ENCODE assay signal across 23 mouse cellular contexts in the genomic region with DNA sequence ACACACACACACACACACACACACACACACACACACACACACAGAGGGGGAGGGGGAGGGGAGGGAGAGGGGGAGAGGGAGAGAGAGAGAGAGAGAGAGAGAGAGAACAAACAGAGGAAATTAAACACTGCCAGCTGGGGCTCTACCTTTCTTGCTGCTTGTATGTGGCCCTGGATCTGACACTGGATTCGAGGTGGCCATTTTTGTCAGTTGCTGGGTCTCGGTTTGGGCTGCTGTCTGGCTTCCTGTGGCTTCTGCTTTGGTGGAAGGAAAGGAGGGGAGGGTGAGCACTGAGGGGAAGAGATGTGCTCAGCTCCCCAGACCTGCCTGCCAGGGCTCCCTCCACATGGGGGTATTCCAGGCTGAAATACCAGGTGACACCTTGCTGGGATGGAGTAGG. TPM values are rescaled to one million over a fixed set of nuclear protein-coding genes. Genes with fewer than 3 reads are reported as not detected.
A peak's percentile ranks its signal among the peaks of the same experiment; 100 is the strongest.
DNase-seq lines count a peak whose midpoint lies in the region; ATAC-seq and TF ChIP-seq lines count a peak whose summit lies in the region.
"Had no signal": no experiment of that assay in that cellular context is flagged by ENCODE, and none has a peak within 500 bp of the region (broad histone marks: within the 10 kb centered on the region; RNA-seq: fewer than 3 reads in every experiment).

No protein-coding gene starts in this region.

- no peaks in the 10 kb centered on the region for H3K27me3 ChIP-seq in testis, adult 2 months (ENCODE audit: control insufficient read depth, insufficient read depth, low read length)
- H3K27me3 ChIP-seq in hindbrain, embryonic 11.5 days (ENCODE audit: control insufficient read depth, insufficient read depth, low read length), result peaks cover 12% of the 10 kb centered on the region
- 0 out of 2 replicates have a peak, but pooled peaks cover 11% of the 10 kb centered on the region for H3K27me3 ChIP-seq in hindbrain, postnatal 0 days (ENCODE audit: insufficient read depth, low read length)
- no peaks in the 10 kb centered on the region for H3K27me3 ChIP-seq in heart, adult 2 months (ENCODE audit: control insufficient read depth, insufficient read depth, low read length)
- H3K27me3 ChIP-seq: Patski had no signal

- 0 out of 2 replicates have a peak, but pooled peaks have one; percentile 7 for ATAC-seq in common myeloid progenitor, adult 5-6 weeks (replicated peaks; ENCODE audit: low read depth, poor library complexity, severe bottlenecking)
- no peak for ATAC-seq in hindbrain, embryonic 11.5 days (ENCODE audit: low FRiP score)
- no peak for ATAC-seq in hindbrain, postnatal 0 days
- ATAC-seq: forebrain, embryonic 15.5 days; liver, embryonic 12.5 days; Patski had no signal

- peaks cover 16% of the 10 kb centered on the region for H3K4me1 ChIP-seq in testis, adult 2 months (ENCODE audit: control insufficient read depth, insufficient read depth, low read length)
- H3K4me1 ChIP-seq in hindbrain, embryonic 11.5 days (replicated peaks; ENCODE audit: control insufficient read depth, insufficient read depth, low read length), result no peaks in the 10 kb centered on the region
- H3K4me1 ChIP-seq in hindbrain, postnatal 0 days (ENCODE audit: insufficient read depth, low read length), result no peaks in the 10 kb centered on the region
- peaks cover 7% of the 10 kb centered on the region for H3K4me1 ChIP-seq in heart, adult 2 months (ENCODE audit: control insufficient read depth, insufficient read depth, low read length)

- no peak for TF ChIP-seq EP300 in heart, adult 2 months (IDR thresholded peaks at IDR 0.05; ENCODE audit: insufficient read depth, low read depth, low read length)

- H3K9me3 ChIP-seq in hindbrain, embryonic 11.5 days (ENCODE audit: control insufficient read depth, low read length), result no peaks in the 10 kb centered on the region
- H3K9me3 ChIP-seq in hindbrain, postnatal 0 days (ENCODE audit: low read length), result no peaks in the 10 kb centered on the region
- H3K9me3 ChIP-seq: embryonic facial prominence, embryonic 13.5 days; forebrain, embryonic 15.5 days; heart, embryonic 10.5 days; hindbrain, embryonic 10.5 days; limb, embryonic 12.5 days; liver, embryonic 12.5 days had no signal

- H3K79me2 ChIP-seq in heart, adult 2 months (replicated peaks; ENCODE audit: control insufficient read depth, insufficient read depth, low read length), result no peaks in the 10 kb centered on the region

- no peak overlapping the region for H3K4me2 ChIP-seq in hindbrain, embryonic 11.5 days (replicated peaks; ENCODE audit: low read depth, low read length)
- no peak overlapping the region for H3K4me2 ChIP-seq in hindbrain, postnatal 0 days (ENCODE audit: low read depth, low read length)
- H3K4me2 ChIP-seq: embryonic facial prominence, embryonic 13.5 days; forebrain, embryonic 15.5 days; limb, embryonic 12.5 days; liver, embryonic 12.5 days; midbrain, embryonic 11.5 days had no signal

- DNase-seq in testis, postnatal 14 days (ENCODE audit: low spot score), result no peak
- DNase-seq in thymus, postnatal 0 days (ENCODE audit: low spot score), result peak; percentile 65
- no peak for DNase-seq in hindbrain, embryonic 11.5 days (ENCODE audit: low spot score)
- no peak for DNase-seq in hindbrain, postnatal 0 days (ENCODE audit: low spot score)
- no peak for DNase-seq in ovary, postnatal 36 days (ENCODE audit: low spot score)
- no peak for DNase-seq in heart, adult 2 months
- DNase-seq: B cell, adult 2 months; cerebellum, adult 9-10 months; gastrocnemius, postnatal 36 days; kidney, postnatal 4 days; layer of hippocampus, adult 9-11 months; lung, adult 2 months; right cerebral cortex, adult 18-20 months had no signal

- no peaks in the 10 kb centered on the region for H3K36me3 ChIP-seq in testis, adult 2 months (ENCODE audit: control insufficient read depth, insufficient read depth, low read length)
- no peaks in the 10 kb centered on the region for H3K36me3 ChIP-seq in hindbrain, embryonic 11.5 days (ENCODE audit: control insufficient read depth, insufficient read depth, low read length)
- H3K36me3 ChIP-seq in hindbrain, postnatal 0 days (ENCODE audit: insufficient read depth, low read length), result no peaks in the 10 kb centered on the region
- H3K36me3 ChIP-seq in heart, adult 2 months (ENCODE audit: control insufficient read depth, insufficient read depth, low read length), result no peaks in the 10 kb centered on the region
- H3K36me3 ChIP-seq: embryonic facial prominence, embryonic 13.5 days; forebrain, embryonic 15.5 days; heart, embryonic 10.5 days; hindbrain, embryonic 10.5 days; limb, embryonic 12.5 days; liver, embryonic 12.5 days had no signal

- intact Hi-C loops in heart, adult 2 months (cut with DNase I), result no loop called here

- 0 out of 2 replicates have a peak overlapping the region, but pooled peaks have one; percentile 4 for H3K4me3 ChIP-seq in testis, adult 2 months (ENCODE audit: control insufficient read depth, low read depth, low read length)
- H3K4me3 ChIP-seq in hindbrain, embryonic 11.5 days (ENCODE audit: low read depth, low read length), result no peak overlapping the region
- no peak overlapping the region for H3K4me3 ChIP-seq in hindbrain, postnatal 0 days (ENCODE audit: low read length)
- H3K4me3 ChIP-seq in heart, adult 2 months, result no peak overlapping the region
- H3K4me3 ChIP-seq: embryonic facial prominence, embryonic 13.5 days; forebrain, embryonic 15.5 days; heart, embryonic 10.5 days; hindbrain, embryonic 10.5 days; limb, embryonic 12.5 days; liver, embryonic 12.5 days had no signal

- no peak for TF ChIP-seq CTCF in testis, adult 2 months (IDR thresholded peaks at IDR 0.05; ENCODE audit: control insufficient read depth, insufficient read depth, insufficient replicate concordance, low read depth, low read length)
- no peak for TF ChIP-seq CTCF in hindbrain, postnatal 0 days (IDR thresholded peaks at IDR 0.05; ENCODE audit: low read depth)
- no peak for TF ChIP-seq CTCF in heart, adult 2 months (IDR thresholded peaks at IDR 0.05)

- WGBS in hindbrain, embryonic 11.5 days, result 72% methylated on average over 2 of the region's 2 CpGs
- 64% methylated on average over 2 of the region's 2 CpGs for WGBS in hindbrain, postnatal 0 days
- WGBS in heart, adult 2 months, result 49% methylated on average over 2 of the region's 2 CpGs

- H3K27ac ChIP-seq in testis, adult 2 months (ENCODE audit: control insufficient read depth, insufficient read depth, low read depth, low read length), result no peak overlapping the region
- H3K27ac ChIP-seq in hindbrain, embryonic 11.5 days (ENCODE audit: low read depth, low read length), result no peak overlapping the region
- H3K27ac ChIP-seq in hindbrain, postnatal 0 days, result no peak overlapping the region
- H3K27ac ChIP-seq in heart, adult 2 months, result no peak overlapping the region
- H3K27ac ChIP-seq: embryonic facial prominence, embryonic 13.5 days; forebrain, embryonic 15.5 days; heart, embryonic 10.5 days; hindbrain, embryonic 10.5 days; limb, embryonic 12.5 days; liver, embryonic 12.5 days had no signal

- no peak overlapping the region for H3K9ac ChIP-seq in hindbrain, embryonic 11.5 days (ENCODE audit: low read depth, low read length)
- H3K9ac ChIP-seq in hindbrain, postnatal 0 days (replicated peaks; ENCODE audit: low read length), result no peak overlapping the region
- H3K9ac ChIP-seq in heart, adult 2 months (ENCODE audit: low read depth, low read length), result no peak overlapping the region
- H3K9ac ChIP-seq: embryonic facial prominence, embryonic 13.5 days; forebrain, embryonic 15.5 days; limb, embryonic 12.5 days; liver, embryonic 12.5 days had no signal

- TF ChIP-seq POLR2A in testis, adult 2 months (IDR thresholded peaks at IDR 0.05; ENCODE audit: control insufficient read depth, low read depth, low read length), result no peak
- TF ChIP-seq POLR2A in heart, adult 2 months (IDR thresholded peaks at IDR 0.05; ENCODE audit: insufficient read depth, low read depth, low read length), result no peak

RNA-seq across cellular contexts. Expression of a gene that starts 4.6 kb away (rescaled TPM):
- 8.3 and 12.1 TPM in 2 replicates for polyA plus RNA-seq in testis, adult 2 months (2012; rRNA removed)
- 216 and 242 TPM in 2 replicates for total RNA-seq in common myeloid progenitor, adult 5-6 weeks (2017)
- polyA plus RNA-seq in thymus, postnatal 0 days (2015; fragmentation: Nextera tagmentation; extraction: Ambion mirVana), result 113 and 125 TPM in 2 replicates
- 12.3 and 14.1 TPM in 2 replicates for polyA plus RNA-seq in hindbrain, embryonic 11.5 days (2014; fragmentation: Nextera tagmentation; extraction: Ambion mirVana)
- total RNA-seq in hindbrain, postnatal 0 days (2014; rRNA removed), result 15.3 and 22.1 TPM in 2 replicates
- 33.3 and 35.3 TPM in 2 replicates for polyA plus RNA-seq in hindbrain, postnatal 0 days (2015; fragmentation: Nextera tagmentation; extraction: Ambion mirVana)
- total RNA-seq in heart, adult 2 months (2021), result 10 to 100 TPM; 30.5 to 31.1 TPM
- polyA plus RNA-seq in heart, adult 2 months (2012; rRNA removed), result 45.0 and 55.2 TPM in 2 replicates

RNA-seq across cellular contexts. Expression of a gene that starts 13.6 kb away (rescaled TPM):
- 1.3 and 1.6 TPM in 2 replicates for polyA plus RNA-seq in testis, adult 2 months (2012; rRNA removed)
- total RNA-seq in common myeloid progenitor, adult 5-6 weeks (2017), result not detected in 2 replicates
- polyA plus RNA-seq in thymus, postnatal 0 days (2015; fragmentation: Nextera tagmentation; extraction: Ambion mirVana), result 0.35 and 0.48 TPM in 2 replicates
- 8.7 and 12.6 TPM in 2 replicates for polyA plus RNA-seq in hindbrain, embryonic 11.5 days (2014; fragmentation: Nextera tagmentation; extraction: Ambion mirVana)
- 234 and 282 TPM in 2 replicates for total RNA-seq in hindbrain, postnatal 0 days (2014; rRNA removed)
- polyA plus RNA-seq in hindbrain, postnatal 0 days (2015; fragmentation: Nextera tagmentation; extraction: Ambion mirVana), result 466 and 477 TPM in 2 replicates
- total RNA-seq in heart, adult 2 months (2021), result 1 to 10 TPM in 1 of 2 experiments, under 1 TPM in 1; 0.63 to 1.5 TPM
- polyA plus RNA-seq in heart, adult 2 months (2012; rRNA removed), result 2.9 and 3.4 TPM in 2 replicates
- polyA plus RNA-seq: Patski had no signal

RNA-seq across cellular contexts. Expression of a gene that starts 19.3 kb away (rescaled TPM):
- 94.7 and 104 TPM in 2 replicates for polyA plus RNA-seq in testis, adult 2 months (2012; rRNA removed)
- total RNA-seq in common myeloid progenitor, adult 5-6 weeks (2017), result 2.7 and 4.2 TPM in 2 replicates
- polyA plus RNA-seq in thymus, postnatal 0 days (2015; fragmentation: Nextera tagmentation; extraction: Ambion mirVana), result 12.2 and 19.1 TPM in 2 replicates
- 15.6 and 18.1 TPM in 2 replicates for polyA plus RNA-seq in hindbrain, embryonic 11.5 days (2014; fragmentation: Nextera tagmentation; extraction: Ambion mirVana)
- 24.0 and 26.5 TPM in 2 replicates for total RNA-seq in hindbrain, postnatal 0 days (2014; rRNA removed)
- polyA plus RNA-seq in hindbrain, postnatal 0 days (2015; fragmentation: Nextera tagmentation; extraction: Ambion mirVana), result 129 and 150 TPM in 2 replicates
- total RNA-seq in heart, adult 2 months (2021), result 100 to 1,000 TPM; 839 to 985 TPM
- 1,788 and 1,851 TPM in 2 replicates for polyA plus RNA-seq in heart, adult 2 months (2012; rRNA removed)
- polyA plus RNA-seq: Patski had no signal

RNA-seq across cellular contexts. Expression of a gene that starts 21.5 kb away (rescaled TPM):
- 2.0 TPM in 2 replicates for polyA plus RNA-seq in testis, adult 2 months (2012; rRNA removed)
- total RNA-seq in common myeloid progenitor, adult 5-6 weeks (2017), result not detected in 2 replicates
- 0.04 and 0.14 TPM in 2 replicates for polyA plus RNA-seq in thymus, postnatal 0 days (2015; fragmentation: Nextera tagmentation; extraction: Ambion mirVana)
- polyA plus RNA-seq in hindbrain, embryonic 11.5 days (2014; fragmentation: Nextera tagmentation; extraction: Ambion mirVana), result 1.0 and 2.8 TPM in 2 replicates
- total RNA-seq in hindbrain, postnatal 0 days (2014; rRNA removed), result 1.9 and 5.9 TPM in 2 replicates
- polyA plus RNA-seq in hindbrain, postnatal 0 days (2015; fragmentation: Nextera tagmentation; extraction: Ambion mirVana), result 1.2 and 1.3 TPM in 2 replicates
- total RNA-seq in heart, adult 2 months (2021), result 1 to 10 TPM; 3.8 to 3.9 TPM
- polyA plus RNA-seq in heart, adult 2 months (2012; rRNA removed), result 5.4 and 6.5 TPM in 2 replicates

RNA-seq across cellular contexts. Expression of a gene that starts 38.8 kb away (rescaled TPM):
- 0.64 and 6.4 TPM in 2 replicates for polyA plus RNA-seq in testis, adult 2 months (2012; rRNA removed)
- total RNA-seq in common myeloid progenitor, adult 5-6 weeks (2017), result not detected in 2 replicates
- polyA plus RNA-seq in thymus, postnatal 0 days (2015; fragmentation: Nextera tagmentation; extraction: Ambion mirVana), result 78.3 and 79.5 TPM in 2 replicates
- 6.3 and 8.6 TPM in 2 replicates for polyA plus RNA-seq in hindbrain, embryonic 11.5 days (2014; fragmentation: Nextera tagmentation; extraction: Ambion mirVana)
- not detected in 2 replicates for total RNA-seq in hindbrain, postnatal 0 days (2014; rRNA removed)
- polyA plus RNA-seq in hindbrain, postnatal 0 days (2015; fragmentation: Nextera tagmentation; extraction: Ambion mirVana), result 1.2 and 1.5 TPM in 2 replicates
- 1 to 10 TPM; 1.6 to 2.5 TPM for total RNA-seq in heart, adult 2 months (2021)
- polyA plus RNA-seq in heart, adult 2 months (2012; rRNA removed), result 4.9 and 5.5 TPM in 2 replicates
- polyA plus RNA-seq: forebrain, embryonic 15.5 days; Patski had no signal

Comparison
In these comparisons a context has a peak if more than half of its experiments do, and no peak if none do; other contexts are left out.
1. RNA of a gene that starts 13.6 kb away (polyA plus RNA-seq): 466 to 477 TPM in hindbrain, postnatal 0 days; 8.7 to 12.6 TPM in hindbrain, embryonic 11.5 days, 2.9 to 3.4 TPM in heart, adult 2 months, 1.3 to 1.6 TPM in testis, adult 2 months and 0.35 to 0.48 TPM in thymus, postnatal 0 days; every median in the first group is over 10 times any median in the second.
2. RNA of a gene that starts 19.3 kb away (polyA plus RNA-seq): 1,788 to 1,851 TPM in heart, adult 2 months; 129 to 150 TPM in hindbrain, postnatal 0 days, 94.7 to 104 TPM in testis, adult 2 months, 15.6 to 18.1 TPM in hindbrain, embryonic 11.5 days and 12.2 to 19.1 TPM in thymus, postnatal 0 days; every median in the first group is over 10 times any median in the second.